Mouse (Mus musculus) ES-E14 (cell line): ENCODE measurements around the gene Acoxl.

Experiments
- HCFC1 ChIP-seq: IDR thresholded peaks from 2 replicates; pipeline ENCODE4 v1.6.1; 2012; ENCODE audit warnings: low read length, inconsistent platforms, borderline replicate concordance; ENCODE audit not compliant: insufficient read depth
- MAFK ChIP-seq: IDR thresholded peaks from 2 replicates; pipeline ENCODE4 v1.6.1; 2014; ENCODE audit warnings: mild to moderate bottlenecking, low read depth, low read length, inconsistent platforms; ENCODE audit not compliant: insufficient read depth

DNA sequence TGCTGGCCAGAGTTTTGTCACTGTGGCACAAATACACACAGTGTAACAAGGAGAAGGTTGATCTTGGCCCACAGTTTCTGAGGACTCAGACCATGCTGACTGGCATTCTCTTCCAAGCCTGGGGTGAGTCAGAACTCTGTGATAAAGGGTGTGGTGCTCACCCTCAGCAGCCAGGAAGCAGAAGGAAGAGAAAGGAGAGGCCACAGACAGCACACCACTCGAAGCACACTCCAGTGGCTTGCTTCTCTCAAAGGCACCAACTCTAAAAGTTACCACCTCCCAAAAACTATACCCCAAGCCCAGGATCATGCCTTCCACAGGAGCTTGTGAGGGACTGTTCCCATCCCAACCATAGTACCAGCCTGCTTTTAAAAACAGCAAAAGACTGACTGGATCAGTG, 220.0 kb downstream of the Acoxl start:
- TF ChIP-seq MAFK (no peak), HCFC1 (no peak)
